Comparison of ENCODE assay signal across 8 mouse cellular contexts in genomic region chr7:110122565-110123422, GRCm38 (mm10). TPM values are rescaled to one million over a fixed set of nuclear protein-coding genes. Genes with fewer than 3 reads are reported as not detected.
DNase-seq lines count a peak whose midpoint lies in the region; ATAC-seq and TF ChIP-seq lines count a peak whose summit lies in the region.

No protein-coding gene starts in this region.

- peak; percentile 82 for DNase-seq in forebrain, embryonic 11.5 days (ENCODE audit: low spot score)
- DNase-seq in kidney, postnatal 25 days = peak; percentile 64 to 93
- DNase-seq in thymus, postnatal 36 days = peak; percentile 67 to 73

- ATAC-seq in forebrain, embryonic 11.5 days (replicated peaks; ENCODE audit: low FRiP score) = peak; percentile 13; the same call in 1 of the 2 replicates
- ATAC-seq in heart, embryonic 16.5 days (replicated peaks; ENCODE audit: extremely low read depth, insufficient read depth, low FRiP score) = peak; percentile 2; the same call in 1 of the 2 replicates
- peak; percentile 5 for ATAC-seq in liver, embryonic 16.5 days (ENCODE audit: low read depth)

- no peak for TF ChIP-seq CTCF in ES-Bruce4 (IDR thresholded peaks at IDR 0.05; ENCODE audit: low read depth, low read length)
- TF ChIP-seq CTCF in olfactory bulb, adult 2 months (IDR thresholded peaks at IDR 0.05; ENCODE audit: insufficient read depth, low read depth, low read length) = no peak

- H3K9ac ChIP-seq in ES-Bruce4 (ENCODE audit: low read depth, poor library complexity, severe bottlenecking) = peak overlapping the region; percentile 88
- peak overlapping the region; percentile 95 for H3K9ac ChIP-seq in forebrain, embryonic 11.5 days (ENCODE audit: low read length)
- H3K9ac ChIP-seq in heart, embryonic 16.5 days (ENCODE audit: low read length) = peak overlapping the region; percentile 94
- H3K9ac ChIP-seq in liver, embryonic 16.5 days (ENCODE audit: low read depth, low read length) = peak overlapping the region; percentile 85

- WGBS in forebrain, embryonic 11.5 days = under 1% methylated on average over 66 of the region's 74 CpGs
- under 1% methylated on average over 73 of the region's 74 CpGs for WGBS in heart, embryonic 16.5 days
- under 1% methylated on average over 74 of the region's 74 CpGs for WGBS in liver, embryonic 16.5 days (ENCODE audit: insufficient replicate concordance)
- under 1% methylated on average over 74 of the region's 74 CpGs for WGBS in olfactory bulb, adult 2 months

- peaks cover 2% of the 10 kb centered on the region; the same call in 1 of the 2 replicates for H3K9me3 ChIP-seq in ES-Bruce4 (replicated peaks; ENCODE audit: control insufficient read depth, insufficient read depth, low read length, poor library complexity, severe bottlenecking)
- no peaks in the 10 kb centered on the region for H3K9me3 ChIP-seq in forebrain, embryonic 11.5 days (ENCODE audit: control insufficient read depth, low read length)
- H3K9me3 ChIP-seq in heart, embryonic 16.5 days (replicated peaks; ENCODE audit: control insufficient read depth, low read length) = no peaks in the 10 kb centered on the region
- no peaks in the 10 kb centered on the region for H3K9me3 ChIP-seq in liver, embryonic 16.5 days (replicated peaks; ENCODE audit: control insufficient read depth, low read length)

- TF ChIP-seq POLR2A in ES-Bruce4 (IDR thresholded peaks at IDR 0.05; ENCODE audit: insufficient read depth, low read length) = no peak
- TF ChIP-seq POLR2A in olfactory bulb, adult 2 months (IDR thresholded peaks at IDR 0.05; ENCODE audit: insufficient read depth, low read depth, low read length) = no peak

- peak overlapping the region; percentile 71 for H3K4me3 ChIP-seq in ES-Bruce4 (ENCODE audit: low read depth, low read length)
- peak overlapping the region; percentile 74 for H3K4me3 ChIP-seq in brown adipose tissue, adult 24 weeks (ENCODE audit: insufficient read depth, low read depth, low read length)
- H3K4me3 ChIP-seq in forebrain, embryonic 11.5 days (ENCODE audit: low read depth, low read length) = peak overlapping the region; percentile 98
- H3K4me3 ChIP-seq in heart, embryonic 16.5 days (ENCODE audit: low read length) = peak overlapping the region; percentile 76
- peak overlapping the region; percentile 96 for H3K4me3 ChIP-seq in liver, embryonic 16.5 days (ENCODE audit: low read depth, low read length)
- H3K4me3 ChIP-seq in olfactory bulb, adult 2 months (ENCODE audit: insufficient read depth, low read depth, low read length) = peak overlapping the region; percentile 83

- no peaks in the 10 kb centered on the region for H3K27me3 ChIP-seq in ES-Bruce4 (ENCODE audit: control insufficient read depth, insufficient read depth, low read length, poor library complexity, severe bottlenecking)
- H3K27me3 ChIP-seq in forebrain, embryonic 11.5 days (ENCODE audit: control insufficient read depth, insufficient read depth, low read length) = no peaks in the 10 kb centered on the region
- no peaks in the 10 kb centered on the region for H3K27me3 ChIP-seq in heart, embryonic 16.5 days (ENCODE audit: control insufficient read depth, insufficient read depth, low read length)
- no peaks in the 10 kb centered on the region for H3K27me3 ChIP-seq in liver, embryonic 16.5 days (ENCODE audit: control insufficient read depth, insufficient read depth, low read depth, low read length)

- TF ChIP-seq EP300 in ES-Bruce4 (IDR thresholded peaks at IDR 0.05; ENCODE audit: insufficient read depth, low read depth, low read length) = no peak

- H3K4me2 ChIP-seq in forebrain, embryonic 11.5 days (ENCODE audit: low read depth, low read length, severe bottlenecking) = peak overlapping the region; percentile 62
- peak overlapping the region; percentile 69 for H3K4me2 ChIP-seq in heart, embryonic 16.5 days (ENCODE audit: low read depth, low read length)
- peak overlapping the region; percentile 67 for H3K4me2 ChIP-seq in liver, embryonic 16.5 days (ENCODE audit: low read depth, low read length)

- no peaks in the 10 kb centered on the region for H3K4me1 ChIP-seq in ES-Bruce4 (ENCODE audit: control insufficient read depth, insufficient read depth, low read length)
- peaks cover 11% of the 10 kb centered on the region; the same call in 1 of the 2 replicates for H3K4me1 ChIP-seq in brown adipose tissue, adult 24 weeks (ENCODE audit: control insufficient read depth, insufficient read depth, insufficient read length, low read length)
- peaks cover 2% of the 10 kb centered on the region; the same call in 1 of the 2 replicates for H3K4me1 ChIP-seq in forebrain, embryonic 11.5 days (replicated peaks; ENCODE audit: control insufficient read depth, insufficient read depth, low read length)
- H3K4me1 ChIP-seq in heart, embryonic 16.5 days (ENCODE audit: control insufficient read depth, insufficient read depth, low read length) = peaks cover 23% of the 10 kb centered on the region
- peaks cover 14% of the 10 kb centered on the region for H3K4me1 ChIP-seq in liver, embryonic 16.5 days (ENCODE audit: control insufficient read depth, low read depth, low read length)
- H3K4me1 ChIP-seq in olfactory bulb, adult 2 months (ENCODE audit: control insufficient read depth, insufficient read depth, low read length) = peaks cover 6% of the 10 kb centered on the region; the same call in 1 of the 2 replicates

- H3K36me3 ChIP-seq in ES-Bruce4 (ENCODE audit: control insufficient read depth, insufficient read depth, low read length, poor library complexity, severe bottlenecking) = peaks cover 33% of the 10 kb centered on the region
- no peaks in the 10 kb centered on the region; the same call in 1 of the 2 replicates for H3K36me3 ChIP-seq in forebrain, embryonic 11.5 days (ENCODE audit: control insufficient read depth, insufficient read depth, low read length)
- H3K36me3 ChIP-seq in heart, embryonic 16.5 days (ENCODE audit: control insufficient read depth, insufficient read depth) = peaks cover 12% of the 10 kb centered on the region
- H3K36me3 ChIP-seq in liver, embryonic 16.5 days (ENCODE audit: control insufficient read depth, insufficient read depth) = peaks cover 8% of the 10 kb centered on the region

- H3K27ac ChIP-seq in ES-Bruce4 (ENCODE audit: insufficient read depth, low read length) = peak overlapping the region; percentile 10
- peak overlapping the region; percentile 97 for H3K27ac ChIP-seq in brown adipose tissue, adult 24 weeks (replicated peaks; ENCODE audit: low read depth, low read length)
- peak overlapping the region; percentile 90 for H3K27ac ChIP-seq in forebrain, embryonic 11.5 days (ENCODE audit: low read depth, low read length)
- peak overlapping the region; percentile 93 for H3K27ac ChIP-seq in heart, embryonic 16.5 days (ENCODE audit: low read length)
- H3K27ac ChIP-seq in liver, embryonic 16.5 days (ENCODE audit: low read length) = peak overlapping the region; percentile 89
- peak overlapping the region; percentile 65 for H3K27ac ChIP-seq in olfactory bulb, adult 2 months (ENCODE audit: insufficient read depth, low read depth, low read length)

RNA-seq across cellular contexts. Expression of gene Wee1, which starts 0.9 kb away (rescaled TPM):
- polyA plus RNA-seq in ES-Bruce4 (2011; ENCODE audit: insufficient read depth, insufficient read length, low read depth, missing spikeins) = 58.7 and 60.1 TPM in 2 replicates
- polyA plus RNA-seq in brown adipose tissue, adult 24 weeks (2012; ENCODE audit: insufficient read depth, insufficient read length, missing spikeins) = 3.9 and 4.2 TPM in 2 replicates
- 42.3 and 45.6 TPM in 2 replicates for polyA plus RNA-seq in forebrain, embryonic 11.5 days (2014; fragmentation: Nextera tagmentation; extraction: Ambion mirVana)
- polyA plus RNA-seq in heart, embryonic 16.5 days (2015; fragmentation: Nextera tagmentation; extraction: Ambion mirVana) = 20.8 and 20.9 TPM in 2 replicates
- 6.5 and 6.6 TPM in 2 replicates for polyA plus RNA-seq in liver, embryonic 16.5 days (2015; fragmentation: Nextera tagmentation; extraction: Ambion mirVana)
- polyA plus RNA-seq in olfactory bulb, adult 2 months (2012; ENCODE audit: insufficient read depth, insufficient read length, low replicate concordance, missing spikeins) = not detected in 2 replicates

Comparison
In these comparisons a context has a peak if more than half of its experiments do, and no peak if none do; other contexts are left out.
1. Peak in every context shown above with its lines: DNase-seq, ATAC-seq, H3K4me3 ChIP-seq and H3K27ac ChIP-seq.
2. H3K27ac ChIP-seq: peak in every context shown above with its lines; median percentile 97 in brown adipose tissue, adult 24 weeks; 93 in heart, embryonic 16.5 days; 90 in forebrain, embryonic 11.5 days; 89 in liver, embryonic 16.5 days; 65 in olfactory bulb, adult 2 months; 10 in ES-Bruce4.